Mouse (Mus musculus) T-helper 1 cell (primary cell): ENCODE data around the gene Spocd1.

ENCODE experiments used
- in situ Hi-C: fragments of 300-600 bp; cut with MboI, MseI; formaldehyde crosslinking; loops from one replicate; pipeline ENCODE4 v1.15.1; 2025; ENCODE audit warnings: high pct_unique_total_duplicates

Gene Spocd1

GRCm38 (mm10) chr4:129918464-129918863 is 10.6 kb upstream of the Spocd1 start:
- in situ Hi-C loops = no loop called here

GRCm38 (mm10) chr4:129918901-129919300 is 10.1 kb upstream of the Spocd1 start:
- in situ Hi-C loops = no loop called here

GRCm38 (mm10) chr4:129920542-129921313 is 8.3 kb upstream of the Spocd1 start:
- in situ Hi-C loops = loop anchor here (5.0 to 10.0 kb wide), 2 partner anchors 66 to 138 kb away; no protein-coding TSS in a partner anchor

GRCm38 (mm10) chr4:129921314-129921587 is 7.8 kb upstream of the Spocd1 start:
- in situ Hi-C loops = loop anchor here (5.0 to 10.0 kb wide), 2 partner anchors 66 to 139 kb away; no protein-coding TSS in a partner anchor

GRCm38 (mm10) chr4:129924143-129924542 is 4.9 kb upstream of the Spocd1 start:
- in situ Hi-C loops = loop anchor here (5.0 to 10.0 kb wide), 2 partner anchors 69 to 142 kb away; no protein-coding TSS in a partner anchor

- in situ Hi-C loops = loop anchor here (5.0 to 10.0 kb wide), 2 partner anchors 70 to 142 kb away; no protein-coding TSS in a partner anchor
Measured at GRCm38 (mm10) chr4:129924694-129925093, 4.4 kb upstream of the Spocd1 start.

- in situ Hi-C loops = loop anchor here (10.0 kb wide), 1 partner anchor 72 kb away; no protein-coding TSS in a partner anchor
Measured at GRCm38 (mm10) chr4:129926544-129926943, 2.5 kb upstream of the Spocd1 start.

- in situ Hi-C loops = loop anchor here (10.0 kb wide), 1 partner anchor 72 kb away; no protein-coding TSS in a partner anchor
Measured at GRCm38 (mm10) chr4:129927091-129927490, 2.0 kb upstream of the Spocd1 start.

- in situ Hi-C loops = loop anchor here (10.0 kb wide), 1 partner anchor 73 kb away; no protein-coding TSS in a partner anchor
Measured at GRCm38 (mm10) chr4:129928124-129928751, 811 bp upstream of the Spocd1 start.

- in situ Hi-C loops = no loop called here
Measured at GRCm38 (mm10) chr4:129933696-129934095, 4.6 kb downstream of the Spocd1 start.

- in situ Hi-C loops = no loop called here
Measured at GRCm38 (mm10) chr4:129934177-129934855, 5.3 kb downstream of the Spocd1 start.

GRCm38 (mm10) chr4:129951359-129951821 is 22.3 kb downstream of the Spocd1 start:
- in situ Hi-C loops = no loop called here

- in situ Hi-C loops = no loop called here
Measured at GRCm38 (mm10) chr4:129952241-129952810, 23.3 kb downstream of the Spocd1 start.

GRCm38 (mm10) chr4:129954527-129954926 is 25.5 kb downstream of the Spocd1 start:
- in situ Hi-C loops = no loop called here

- in situ Hi-C loops = loop anchor here (5.0 kb wide), 1 partner anchor 122 kb away; no protein-coding TSS in a partner anchor
Measured at GRCm38 (mm10) chr4:129960180-129960944, 31.3 kb downstream of the Spocd1 start.

GRCm38 (mm10) chr4:129965294-129965693 is 36.2 kb downstream of the Spocd1 start:
- in situ Hi-C loops = no loop called here

- in situ Hi-C loops = no loop called here
Measured at GRCm38 (mm10) chr4:129966201-129966600, 37.2 kb downstream of the Spocd1 start.

- in situ Hi-C loops = no loop called here
Measured at GRCm38 (mm10) chr4:129967024-129968014, 38.3 kb downstream of the Spocd1 start.

GRCm38 (mm10) chr4:129970168-129970567 is 41.1 kb downstream of the Spocd1 start:
- in situ Hi-C loops = no loop called here

- in situ Hi-C loops = no loop called here
Measured at GRCm38 (mm10) chr4:129970861-129971260, 41.8 kb downstream of the Spocd1 start.
